Mouse (Mus musculus) olfactory bulb, adult 2 months (tissue): ENCODE results near the gene Tsc22d1.

Experiments
- CTCF ChIP-seq: fragments of 200-500 bp; IDR thresholded peaks from 2 replicates; pipeline ENCODE4 v1.5.1; 2012; ENCODE audit warnings: low read depth, mild to moderate bottlenecking, low read length, moderate library complexity; ENCODE audit not compliant: insufficient read depth
- POLR2A ChIP-seq: fragments of 200-500 bp; IDR thresholded peaks from 2 replicates; pipeline ENCODE4 v1.6.1; 2012; ENCODE audit warnings: mild to moderate bottlenecking, low read depth, low read length, moderate library complexity; ENCODE audit not compliant: insufficient read depth

GRCm38 (mm10) chr14:76479867-76480266 lies 65.1 kb downstream of the Tsc22d1 start:
- TF ChIP-seq CTCF (no peak), POLR2A (no peak)
